Mouse (Mus musculus): Measurements from ENCODE around the gene Trhr2. TPM values are rescaled to one million over a fixed set of nuclear protein-coding genes. Genes with fewer than 3 reads are reported as not detected.
A peak's percentile ranks its signal among the peaks of the same experiment; 100 is the strongest.

Gene Trhr2
- total RNA-seq, 2 experiments from 2014 or later, result not detected

DNA sequence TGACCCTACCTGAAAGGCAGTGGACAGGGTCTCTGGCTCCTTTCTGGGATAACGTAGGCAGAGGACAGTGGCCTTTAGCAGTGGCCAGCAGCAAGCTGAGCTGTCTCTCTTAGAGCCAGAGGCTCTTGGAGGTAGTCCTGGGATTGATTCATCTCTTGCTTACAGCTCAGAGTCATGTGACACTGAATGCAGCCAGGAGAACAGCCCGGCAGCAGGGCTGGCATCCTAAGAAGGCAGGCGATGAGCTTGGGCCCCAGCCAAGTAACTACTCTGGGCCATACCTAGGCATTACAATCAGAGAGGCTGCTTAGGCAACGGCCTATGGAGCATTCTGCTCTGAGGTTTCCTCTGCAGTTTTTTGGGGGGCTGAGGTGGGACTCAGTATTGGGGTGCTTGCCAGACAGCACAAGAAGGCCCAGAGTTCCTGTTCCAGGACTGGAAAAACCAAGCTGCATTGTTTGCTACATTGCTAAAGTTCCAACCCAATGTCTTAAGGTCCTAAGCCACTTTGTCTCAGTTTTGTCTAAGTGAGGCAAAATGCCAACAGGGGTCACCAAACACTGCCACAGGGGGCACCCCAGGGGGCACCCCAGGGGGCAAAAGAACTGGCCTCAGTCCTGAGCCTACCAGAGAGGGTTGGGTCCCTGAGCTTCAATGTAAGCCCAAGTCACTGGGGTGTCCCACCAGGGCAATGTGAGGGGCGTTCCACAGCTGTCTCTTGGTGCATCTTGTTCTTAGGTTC is 12.6 kb downstream of the Trhr2 start:
- DNase-seq, result peak; percentile 82
- Histone ChIP-seq H3K4me3 (no peak overlapping the region), H3K27ac (peak overlapping the region; percentile 61; the same call in 1 of the 2 replicates)
- intact Hi-C loops (cut with DNase I), result no loop called here
- no peak for TF ChIP-seq CTCF (IDR thresholded peaks at IDR 0.05)

DNA sequence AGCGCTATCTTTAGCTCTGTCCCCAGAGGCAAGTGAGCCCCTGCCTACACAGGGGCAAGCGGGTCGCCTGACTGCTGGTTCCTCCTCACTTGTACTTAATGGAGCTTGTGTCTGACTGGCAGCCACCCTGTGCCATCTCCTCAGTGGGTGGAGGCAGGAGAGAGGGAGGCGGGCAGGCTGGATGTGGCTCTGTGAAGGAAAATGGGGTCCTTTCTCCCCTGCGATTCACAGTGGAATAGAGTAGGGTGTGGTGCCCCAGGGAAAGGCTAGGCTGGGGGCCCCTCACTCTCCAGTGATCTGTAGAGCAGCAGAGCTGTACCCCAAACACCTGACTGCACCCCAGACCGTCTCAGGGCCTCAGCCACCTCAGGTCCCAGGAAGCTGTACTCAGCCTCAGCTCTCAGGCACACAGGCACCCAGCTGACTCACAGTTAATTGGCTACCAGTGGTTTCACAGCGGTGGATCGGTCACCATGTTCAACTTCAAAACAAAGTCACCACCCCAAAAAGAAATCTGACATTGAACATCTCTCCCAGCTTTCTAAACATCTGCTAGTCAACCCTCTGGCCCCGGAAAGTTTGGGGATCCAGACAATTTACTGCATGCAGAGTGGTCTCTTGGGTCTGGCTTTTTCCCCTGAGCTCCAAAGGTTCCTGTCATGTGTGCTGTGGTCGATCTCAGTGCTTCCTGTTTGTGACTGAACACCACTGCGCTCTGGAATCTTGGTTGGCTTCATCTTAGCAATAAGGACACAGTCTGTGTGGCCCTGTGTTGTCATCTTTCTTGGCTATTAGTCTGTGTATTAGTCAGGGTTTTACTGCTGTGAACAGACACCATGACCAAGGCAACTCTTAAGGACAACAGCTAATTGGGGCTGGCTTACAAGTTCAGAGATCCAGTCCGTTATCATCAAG is 15.1 kb downstream of the Trhr2 start:
- intact Hi-C loops (cut with DNase I), result no loop called here
- Histone ChIP-seq H3K27ac (peak overlapping the region; percentile 24; the same call in 1 of the 2 replicates), H3K4me3 (no peak overlapping the region)
- TF ChIP-seq CTCF (IDR thresholded peaks at IDR 0.05), result no peak
- no peak for DNase-seq

DNA sequence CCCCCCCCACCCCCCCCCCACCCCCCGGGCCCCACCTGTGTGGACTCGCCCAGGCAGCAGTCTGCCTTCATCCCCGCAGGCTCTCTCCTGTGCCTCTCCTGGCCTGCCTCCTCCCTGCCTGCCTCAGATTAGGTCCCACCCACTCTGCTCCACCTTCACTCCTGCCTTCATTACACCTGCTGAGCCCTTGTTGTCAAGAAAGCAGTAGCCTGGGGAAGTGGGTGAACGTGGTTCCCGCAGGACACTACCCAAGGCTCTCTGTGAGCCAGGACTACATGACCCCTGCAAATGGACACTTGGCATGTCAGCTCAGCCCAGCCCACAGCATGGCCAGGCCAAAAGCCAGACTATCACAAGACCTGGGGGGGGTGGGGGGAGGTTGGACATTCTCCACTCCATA is 16.3 kb downstream of the Trhr2 start:
- Histone ChIP-seq H3K27ac (no peak overlapping the region), H3K4me3 (no peak overlapping the region)
- intact Hi-C loops (cut with DNase I), result no loop called here
- DNase-seq, result no peak
- TF ChIP-seq CTCF (IDR thresholded peaks at IDR 0.05), result no peak

DNA sequence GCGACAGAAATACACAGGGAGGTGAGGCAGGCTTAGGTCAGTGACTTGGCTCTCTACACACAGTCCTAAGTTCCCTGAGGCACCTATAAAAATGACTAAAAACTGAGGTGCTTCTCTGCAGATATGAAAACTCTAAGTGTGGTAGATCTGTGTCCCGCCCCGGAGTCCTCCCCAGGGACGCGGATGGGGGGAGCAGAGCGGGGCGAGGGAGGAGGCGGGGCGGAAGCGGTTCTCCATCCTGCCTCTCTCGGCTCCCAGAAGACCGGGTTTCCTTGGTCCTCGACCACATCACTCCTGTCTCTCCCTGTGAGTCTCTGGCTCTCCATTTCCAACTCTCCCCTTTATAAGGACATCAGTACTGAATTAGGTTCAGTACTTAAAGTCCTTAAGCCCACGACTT is 16.8 kb downstream of the Trhr2 start:
- intact Hi-C loops (cut with DNase I), result no loop called here
- peak; percentile 55 for DNase-seq
- TF ChIP-seq CTCF (IDR thresholded peaks at IDR 0.05), result no peak

DNA sequence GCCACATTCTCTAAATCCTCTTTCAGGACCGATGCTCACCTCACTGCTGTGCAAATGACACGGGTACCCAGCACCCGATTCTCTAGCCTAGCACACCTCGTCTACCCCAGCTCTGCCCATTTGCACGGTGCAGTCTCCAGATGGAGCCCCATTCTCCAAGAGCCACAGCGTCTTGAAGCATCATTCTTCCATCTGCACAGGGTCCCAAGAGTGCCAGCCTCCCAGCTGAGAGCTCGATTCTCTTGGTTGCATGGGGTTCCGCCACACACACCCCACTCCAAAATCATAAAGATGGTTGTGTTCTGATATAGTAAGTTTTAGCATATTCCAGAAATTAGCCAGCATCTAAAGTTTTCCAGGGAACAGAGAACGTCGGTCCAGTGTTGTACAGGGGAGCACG is 17.2 kb downstream of the Trhr2 start:
- peak overlapping the region; percentile 57 for H3K4me3 ChIP-seq
- no peak for TF ChIP-seq CTCF (IDR thresholded peaks at IDR 0.05)

More for the DNA sequence above, 16.8 kb downstream of the Trhr2 start:
- Histone ChIP-seq H3K4me3 (peak overlapping the region; percentile 57), H3K27ac (no peak overlapping the region)

DNA sequence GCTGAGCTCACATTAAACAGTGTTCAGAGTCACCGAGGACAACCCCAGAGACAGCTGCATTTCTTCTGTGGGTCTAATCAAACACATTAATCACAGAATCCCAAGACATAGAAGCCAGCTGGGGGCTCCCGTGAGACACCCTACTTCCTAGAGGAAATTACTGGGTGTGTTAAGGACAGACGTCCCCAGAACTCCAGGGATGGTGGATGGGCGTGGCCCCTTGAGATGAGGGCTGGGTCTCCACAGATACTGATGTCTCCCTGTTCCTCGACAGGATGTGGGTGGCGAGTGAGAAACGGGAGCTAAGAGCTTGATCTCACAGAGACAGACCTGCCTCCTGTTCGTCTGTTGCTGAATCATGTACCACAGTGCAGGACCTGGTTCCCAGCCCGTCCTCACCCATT is 17.7 kb downstream of the Trhr2 start:
- TF ChIP-seq CTCF (IDR thresholded peaks at IDR 0.05), result no peak
- Histone ChIP-seq H3K4me3 (peak overlapping the region; percentile 57), H3K27ac (no peak overlapping the region)
- no peak for DNase-seq
- intact Hi-C loops (cut with DNase I), result no loop called here

More for the DNA sequence above, 17.2 kb downstream of the Trhr2 start:
- no peak for DNase-seq
- no peak overlapping the region for H3K27ac ChIP-seq
- intact Hi-C loops (cut with DNase I), result no loop called here

DNA sequence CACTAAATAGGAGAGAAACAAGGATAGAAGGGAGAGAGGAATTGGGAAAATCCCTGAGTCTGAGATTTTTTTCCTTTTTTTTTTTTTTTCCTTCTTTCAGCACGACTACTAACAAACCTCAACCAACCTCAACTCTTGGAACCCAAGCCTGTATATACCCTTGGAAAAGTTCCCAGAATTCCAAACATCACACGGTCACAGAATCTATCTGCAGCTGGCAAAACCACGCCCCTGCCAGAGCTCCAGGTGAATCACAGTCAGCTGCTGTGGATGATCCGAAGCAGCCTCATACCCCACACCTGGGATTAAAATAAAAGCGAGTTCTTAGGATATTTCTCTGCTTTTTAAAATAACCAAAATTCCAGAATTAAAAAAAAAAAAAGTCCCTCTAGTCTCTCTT is 18.2 kb downstream of the Trhr2 start:
- TF ChIP-seq CTCF (IDR thresholded peaks at IDR 0.05), result no peak
- no peak overlapping the region for H3K4me3 ChIP-seq
- no peak for DNase-seq
- intact Hi-C loops (cut with DNase I), result no loop called here
- no peak overlapping the region for H3K27ac ChIP-seq

DNA sequence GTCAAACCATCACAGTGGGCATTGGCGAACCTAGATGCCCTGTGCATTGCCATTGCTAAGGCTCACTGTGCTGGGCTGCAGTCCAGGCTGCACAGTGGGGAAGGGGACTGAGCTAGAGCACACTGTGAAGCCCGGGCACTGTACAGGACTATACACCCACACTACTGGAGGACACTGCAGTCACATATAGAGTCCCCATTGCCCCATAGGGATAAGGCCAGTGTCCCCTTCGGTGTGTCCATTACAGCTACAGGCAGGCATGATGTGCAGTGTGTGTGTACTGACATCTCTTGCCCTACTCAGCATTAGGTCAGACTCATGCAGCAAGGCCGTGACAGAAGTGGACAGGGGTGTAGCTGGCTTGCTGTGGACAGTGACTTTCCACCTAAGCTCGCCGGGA is 18.8 kb downstream of the Trhr2 start:
- intact Hi-C loops (cut with DNase I), result no loop called here
- H3K4me3 ChIP-seq, result no peak overlapping the region
- no peak for DNase-seq
- no peak overlapping the region for H3K27ac ChIP-seq
- no peak for TF ChIP-seq CTCF (IDR thresholded peaks at IDR 0.05)

DNA sequence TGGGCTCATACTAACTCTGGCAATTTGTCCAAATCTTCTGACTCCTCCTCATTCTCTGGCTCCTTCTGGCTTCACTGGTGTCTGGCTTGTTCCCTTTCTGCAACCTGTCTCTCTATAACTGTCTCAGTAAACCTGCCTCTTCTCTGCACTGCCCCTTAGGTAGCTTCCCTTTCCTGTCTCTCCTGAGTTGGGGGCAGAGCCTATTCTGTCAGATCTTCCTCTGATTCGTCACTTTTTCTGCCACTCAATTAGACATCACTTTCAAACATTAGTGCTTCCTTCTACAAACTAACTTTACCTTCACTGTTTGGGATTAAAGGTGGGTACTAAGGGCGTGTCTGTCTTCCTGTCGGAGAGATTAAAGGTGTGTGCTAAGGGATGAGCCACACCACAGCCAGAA is 19.8 kb downstream of the Trhr2 start:
- intact Hi-C loops (cut with DNase I), result no loop called here
- no peak overlapping the region for H3K27ac ChIP-seq
- DNase-seq, result no peak
- TF ChIP-seq CTCF (IDR thresholded peaks at IDR 0.05), result no peak
- no peak overlapping the region for H3K4me3 ChIP-seq

DNA sequence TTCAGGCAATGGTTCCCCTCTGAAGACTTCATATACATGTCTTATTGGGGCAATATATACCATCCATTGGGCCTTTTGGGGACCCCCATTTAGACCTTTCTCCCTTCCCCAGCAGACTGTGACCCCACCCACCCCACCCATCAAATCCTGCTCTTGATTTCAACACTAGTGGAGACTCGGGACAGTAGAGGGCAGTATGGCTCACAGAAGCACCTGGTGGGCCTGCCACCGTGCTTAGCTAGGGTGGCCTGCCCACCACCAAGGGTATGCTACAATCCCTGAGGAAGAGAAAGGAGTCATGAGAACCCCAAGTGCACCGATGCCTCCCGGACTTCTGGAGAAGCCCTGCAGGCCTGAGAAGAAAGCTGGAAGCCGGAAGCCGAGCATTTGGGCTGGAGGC is 21.7 kb downstream of the Trhr2 start:
- no peak for DNase-seq
- Histone ChIP-seq H3K27ac (no peak overlapping the region), H3K4me3 (no peak overlapping the region)
- intact Hi-C loops (cut with DNase I), result loop anchor here (5.0 to 10.0 kb wide), 3 partner anchors 33 to 364 kb away; no protein-coding TSS in a partner anchor
- peak; percentile 31; the same call in 1 of the 2 replicates for TF ChIP-seq CTCF (IDR thresholded peaks at IDR 0.05)

DNA sequence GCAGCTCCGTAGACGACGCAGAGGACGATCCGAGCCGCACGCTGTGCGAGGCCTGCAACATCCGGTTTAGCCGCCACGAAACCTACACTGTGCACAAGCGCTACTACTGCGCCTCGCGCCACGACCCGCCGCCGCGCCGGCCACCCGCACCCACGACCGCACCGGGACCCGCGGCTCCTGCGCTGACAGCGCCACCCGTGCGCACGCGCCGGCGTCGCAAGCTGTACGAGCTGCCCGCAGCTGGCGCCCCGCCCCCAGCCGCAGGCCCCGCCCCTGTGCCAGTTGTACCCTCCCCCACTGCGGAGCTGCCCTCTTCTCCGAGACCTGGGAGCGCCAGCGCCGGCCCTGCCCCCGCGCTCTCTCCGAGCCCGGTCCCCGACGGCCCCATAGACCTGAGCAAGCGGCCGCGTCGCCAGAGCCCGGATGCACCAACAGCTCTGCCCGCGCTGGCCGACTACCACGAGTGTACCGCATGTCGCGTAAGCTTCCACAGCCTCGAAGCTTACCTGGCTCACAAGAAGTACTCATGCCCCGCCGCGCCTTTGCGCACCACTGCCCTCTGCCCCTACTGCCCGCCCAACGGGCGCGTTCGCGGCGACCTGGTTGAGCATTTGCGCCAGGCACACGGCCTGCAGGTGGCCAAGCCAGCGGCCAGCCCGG is 24.2 kb downstream of the Trhr2 start:
- intact Hi-C loops (cut with DNase I), result loop anchor here (5.0 to 10.0 kb wide), 3 partner anchors 36 to 362 kb away; no protein-coding TSS in a partner anchor
- TF ChIP-seq CTCF (IDR thresholded peaks at IDR 0.05), result peak; percentile 13; the same call in 1 of the 2 replicates
- DNase-seq, result peak; percentile 80
- peak overlapping the region; percentile 84 for H3K4me3 ChIP-seq
- H3K27ac ChIP-seq, result peak overlapping the region; percentile 78

DNA sequence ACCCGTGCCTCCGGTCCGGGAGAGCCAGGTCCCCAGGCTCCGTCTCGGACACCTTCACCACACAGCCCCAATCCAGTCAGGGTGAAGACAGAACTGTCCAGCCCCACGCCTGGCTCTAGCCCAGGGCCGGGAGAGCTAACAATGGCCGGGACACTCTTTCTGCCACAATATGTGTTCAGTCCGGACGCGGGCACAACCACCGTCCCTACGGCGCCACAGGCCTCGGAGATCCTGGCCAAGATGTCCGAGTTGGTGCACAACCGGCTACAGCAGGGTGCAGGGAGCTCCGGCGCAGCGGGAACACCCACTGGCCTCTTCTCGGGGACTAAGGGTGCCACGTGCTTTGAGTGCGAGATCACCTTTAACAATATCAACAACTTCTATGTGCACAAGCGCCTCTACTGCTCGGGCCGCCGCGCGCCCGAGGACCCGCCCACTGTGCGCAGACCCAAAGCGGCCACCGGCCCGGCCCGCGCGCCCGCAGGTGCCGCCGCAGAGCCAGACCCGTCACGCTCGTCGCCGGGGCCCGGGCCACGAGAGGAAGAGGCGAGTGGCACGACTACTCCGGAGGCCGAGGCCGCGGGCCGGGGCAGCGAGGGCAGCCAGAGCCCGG is 24.8 kb downstream of the Trhr2 start:
- Histone ChIP-seq H3K27ac (peak overlapping the region; percentile 78), H3K4me3 (peak overlapping the region; percentile 84)
- intact Hi-C loops (cut with DNase I), result loop anchor here (5.0 to 10.0 kb wide), 3 partner anchors 37 to 361 kb away; no protein-coding TSS in a partner anchor
- DNase-seq, result peak; percentile 56
- TF ChIP-seq CTCF (IDR thresholded peaks at IDR 0.05), result no peak
